Mouse (Mus musculus) kidney, adult 2 months (tissue): ENCODE data around the gene Cblb.

Experiments
- CTCF ChIP-seq: fragments of 200-500 bp; conservative IDR thresholded peaks from 2 replicates; pipeline ENCODE4 v1.5.1; 2011; ENCODE audit warnings: low read depth, mild to moderate bottlenecking, control low read depth, low read length, moderate library complexity, mixed read lengths; ENCODE audit not compliant: insufficient read depth, insufficient read length
- POLR2A ChIP-seq: fragments of 200-500 bp; IDR thresholded peaks from one replicate; pipeline ENCODE4 v1.6.1; 2011; ENCODE audit warnings: low read depth, low read length, control low read depth

DNA sequence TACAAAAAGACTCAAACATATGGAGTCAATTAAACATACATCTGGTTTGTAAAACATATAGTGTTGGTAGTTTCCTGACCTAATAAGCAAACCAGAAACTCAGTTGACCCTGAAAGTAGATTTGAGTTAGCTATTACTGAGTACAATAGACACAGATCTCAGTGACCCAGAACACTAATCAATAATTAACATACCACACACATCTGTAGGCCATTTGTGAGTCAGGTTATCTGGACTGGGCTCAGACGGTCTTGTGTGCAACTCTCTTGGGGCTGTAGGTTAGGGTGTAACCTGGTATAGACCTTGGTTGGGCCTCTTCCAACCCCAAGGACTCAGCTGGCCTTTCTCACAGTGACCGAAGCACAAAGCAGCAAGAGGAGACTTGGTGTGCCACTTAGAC, 211.1 kb downstream of the Cblb start:
- TF ChIP-seq CTCF, result no peak
- no peak for TF ChIP-seq POLR2A
